Mouse (Mus musculus) midbrain, embryonic 11.5 days (tissue): ENCODE data around the gene Hnrnpab. TPM values are rescaled to one million over a fixed set of nuclear protein-coding genes. Genes with fewer than 3 reads are reported as not detected.

Experiments used
- ATAC-seq: fragments of 200-750 bp; cut with Nextera tagmentation; 2 replicates; pipeline ENCODE4 v1.8.0; 2017; ENCODE audit warnings: moderate TSS enrichment, moderate library complexity; ENCODE audit not compliant: low FRiP score
- DNase-seq: peaks from one replicate; pipeline ENCODE4 v3.0.0; 2015; ENCODE audit warnings: low spot score; ENCODE audit errors: missing footprints
- H3K27ac ChIP-seq: fragments of 300-500 bp; sonication (generic); 2 replicates; pipeline ENCODE4 v1.5.1; 2014; ENCODE audit warnings: low read depth, low read length
- H3K27me3 ChIP-seq: fragments of 300-500 bp; sonication (generic); 2 replicates; pipeline ENCODE4 v1.6.1; 2014; ENCODE audit warnings: mild to moderate bottlenecking, low read length, moderate library complexity, mixed read lengths; ENCODE audit not compliant: control insufficient read depth, insufficient read depth
- H3K36me3 ChIP-seq: fragments of 300-500 bp; sonication (generic); 2 replicates; pipeline ENCODE4 v1.6.1; 2014; ENCODE audit warnings: mild to moderate bottlenecking, low read length, moderate library complexity, mixed read lengths; ENCODE audit not compliant: control insufficient read depth, insufficient read depth
- H3K4me1 ChIP-seq: fragments of 300-500 bp; sonication (generic); 2 replicates; pipeline ENCODE4 v1.6.1; 2014; ENCODE audit warnings: low read length; ENCODE audit not compliant: control insufficient read depth, insufficient read depth
- H3K4me2 ChIP-seq: fragments of 300-500 bp; sonication (generic); 2 replicates; pipeline ENCODE4 v1.6.1; 2014; ENCODE audit warnings: mild to moderate bottlenecking, moderate library complexity
- H3K4me3 ChIP-seq: fragments of 300-500 bp; sonication (generic); 2 replicates; pipeline ENCODE4 v1.5.1; 2014; ENCODE audit warnings: low read depth, low read length
- H3K9ac ChIP-seq: fragments of 300-500 bp; sonication (generic); 2 replicates; pipeline ENCODE4 v1.6.1; 2014; ENCODE audit warnings: low read length
- H3K9me3 ChIP-seq: fragments of 300-500 bp; sonication (generic); 2 replicates; pipeline ENCODE4 v1.6.1; 2016; ENCODE audit warnings: low read length; ENCODE audit not compliant: control insufficient read depth
- WGBS: fragments of 180-500 bp; shearing (Covaris S2); extraction: QIAGEN DNeasy Blood & Tissue Kit; methylation state at CpG from one replicate; pipeline ENCODE4 v1.1.7; 2014; 5-methylcytosine and 5-hydroxymethylcytosine counted together
- polyA plus RNA-seq: library from polyadenylated mRNA; unstranded; fragments of >200 nt; fragmentation: Nextera tagmentation; extraction: Ambion mirVana; gene quantifications from 2 replicates; pipeline ENCODE4 v1.2.1, GENCODE M21; 2014

The Hnrnpab gene
- polyA plus RNA-seq, 1 experiment from 2014 or later: 844 TPM

DNA sequence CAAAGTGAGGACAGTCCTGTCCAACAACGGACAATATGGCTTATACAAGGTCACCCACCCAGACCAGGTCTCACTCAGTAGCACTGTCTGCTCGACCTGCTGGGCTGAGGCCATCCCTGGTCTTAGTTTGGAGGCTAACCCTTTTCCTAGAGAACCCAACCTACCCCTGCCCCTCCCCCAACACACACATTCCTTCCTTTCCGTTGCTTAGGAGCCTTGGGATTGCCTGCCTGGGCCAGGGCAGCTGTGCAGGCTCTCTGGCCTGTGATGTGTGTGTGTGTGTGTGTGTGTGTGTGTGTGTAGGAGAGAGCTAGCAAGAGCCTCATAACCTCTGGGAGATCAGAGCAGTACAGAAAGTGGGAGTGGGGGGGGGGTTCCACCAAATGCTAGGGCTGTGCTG, 41.9 kb upstream of the Hnrnpab start:
- peak overlapping the region; percentile 94 for H3K4me2 ChIP-seq
- peak overlapping the region; percentile 74 for H3K9ac ChIP-seq
- H3K36me3 ChIP-seq: no peaks in the 10 kb centered on the region
- ATAC-seq (peak; percentile 77), DNase-seq (peak; percentile 96)
- 12% methylated on average over 3 of the region's 3 CpGs for WGBS
- peaks cover 34% of the 10 kb centered on the region for H3K4me1 ChIP-seq
- H3K27me3 ChIP-seq: peaks cover 10% of the 10 kb centered on the region
- H3K4me3 ChIP-seq: no peak overlapping the region
- peak overlapping the region; percentile 35; the same call in 1 of the 2 replicates for H3K27ac ChIP-seq
- H3K9me3 ChIP-seq: no peaks in the 10 kb centered on the region

DNA sequence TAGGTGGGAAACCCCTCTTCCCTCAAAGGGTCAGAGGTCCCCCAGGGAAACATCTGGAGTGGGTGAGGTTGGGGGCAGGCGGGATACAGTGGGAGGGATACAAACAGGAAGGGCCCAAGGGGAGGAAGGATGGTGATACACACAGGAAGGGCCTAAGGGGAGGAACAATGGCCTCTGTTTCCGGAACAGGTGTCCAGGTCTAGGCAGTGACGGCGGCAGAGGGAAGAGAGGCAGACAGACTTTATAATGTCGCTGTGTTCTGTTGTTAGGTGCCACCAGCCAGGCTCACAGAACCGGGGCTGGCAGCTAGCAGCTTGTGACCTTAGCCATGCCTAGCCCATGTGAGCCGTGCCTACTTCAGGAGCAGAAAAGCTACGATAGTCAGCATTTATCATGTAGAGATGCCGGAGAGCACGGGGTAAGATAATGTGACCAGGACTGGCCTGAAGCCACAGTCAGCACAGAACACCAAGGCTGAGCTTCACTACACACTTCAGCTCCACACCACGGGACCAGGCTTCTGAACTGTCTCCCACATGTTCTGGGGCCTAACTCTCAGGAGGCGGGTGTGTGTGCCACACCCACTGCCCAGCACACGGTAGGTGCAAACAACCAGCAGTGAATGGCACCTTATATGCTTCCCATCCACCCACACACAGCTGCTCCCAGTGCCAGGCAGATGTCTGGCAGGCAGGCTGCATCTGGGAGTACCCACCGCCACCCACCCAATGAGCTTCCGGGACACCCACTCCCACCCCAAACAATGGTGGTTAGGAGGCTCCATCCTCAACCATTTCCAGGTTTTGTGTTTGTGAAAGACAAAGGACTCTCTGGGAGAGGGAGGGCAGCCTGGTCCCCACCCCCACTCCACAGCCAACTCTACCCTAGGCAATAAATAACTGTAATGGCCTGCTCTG, 40.4 kb upstream of the Hnrnpab start:
- ATAC-seq (no peak), DNase-seq (no peak)
- 85% methylated on average over 15 of the region's 15 CpGs for WGBS
- no peaks in the 10 kb centered on the region for H3K36me3 ChIP-seq
- H3K27me3 ChIP-seq: peaks cover 10% of the 10 kb centered on the region
- H3K9ac ChIP-seq: no peak overlapping the region
- H3K4me3 ChIP-seq: no peak overlapping the region
- H3K4me1 ChIP-seq: peaks cover 34% of the 10 kb centered on the region
- H3K4me2 ChIP-seq: no peak overlapping the region
- H3K27ac ChIP-seq: no peak overlapping the region
- H3K9me3 ChIP-seq: no peaks in the 10 kb centered on the region

DNA sequence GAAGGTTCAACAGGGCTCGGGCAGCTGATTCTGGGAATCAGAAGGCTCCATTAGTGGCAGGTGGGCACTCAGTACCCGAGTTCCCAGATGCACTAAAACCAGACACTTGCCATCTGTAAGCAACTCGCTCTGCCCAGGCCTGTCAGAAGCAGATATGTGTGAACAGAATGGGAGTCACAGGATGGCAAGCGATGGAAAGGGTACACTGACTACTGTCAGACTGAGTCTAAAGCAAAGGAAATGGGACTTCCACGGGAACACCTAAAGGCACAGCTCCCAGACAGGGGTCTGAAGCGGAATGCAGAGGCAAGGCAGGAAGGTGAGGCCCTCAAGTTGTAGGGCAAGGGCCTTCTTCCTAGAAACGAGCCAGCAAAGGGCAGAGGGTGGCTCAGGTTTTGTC, 39.6 kb upstream of the Hnrnpab start:
- no peak for DNase-seq
- ATAC-seq: no peak
- Histone ChIP-seq H3K36me3 (no peaks in the 10 kb centered on the region), H3K4me3 (no peak overlapping the region), H3K4me1 (peaks cover 34% of the 10 kb centered on the region), H3K4me2 (no peak overlapping the region), H3K27me3 (peaks cover 10% of the 10 kb centered on the region), H3K27ac (no peak overlapping the region), H3K9ac (no peak overlapping the region), H3K9me3 (no peaks in the 10 kb centered on the region)
- WGBS: 87% methylated on average over 7 of the region's 7 CpGs

DNA sequence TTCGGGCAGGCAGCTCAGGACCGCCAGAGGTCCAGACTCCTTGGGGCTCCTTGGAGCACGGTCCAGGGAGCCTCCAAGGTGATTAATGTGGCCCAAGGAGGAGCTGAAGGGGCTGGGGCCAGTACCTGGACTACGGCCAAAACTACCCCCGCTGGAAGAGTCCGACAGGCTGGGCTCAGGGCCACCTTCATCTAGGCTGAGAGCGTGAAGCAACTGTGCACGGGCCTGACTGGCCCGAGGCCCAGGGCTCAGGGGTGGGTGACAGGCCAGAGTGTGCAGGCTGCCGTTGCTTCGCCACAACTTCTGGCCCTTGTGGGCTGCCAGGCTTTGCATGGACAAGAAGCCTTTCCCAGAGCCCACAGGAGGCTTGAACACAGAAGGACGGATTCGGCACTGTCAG, 38.6 kb upstream of the Hnrnpab start:
- Histone ChIP-seq H3K9ac (no peak overlapping the region), H3K9me3 (no peaks in the 10 kb centered on the region), H3K4me2 (no peak overlapping the region), H3K27me3 (peaks cover 6% of the 10 kb centered on the region), H3K4me3 (no peak overlapping the region), H3K4me1 (peaks cover 28% of the 10 kb centered on the region), H3K27ac (no peak overlapping the region), H3K36me3 (no peaks in the 10 kb centered on the region)
- WGBS: 94% methylated on average over 13 of the region's 13 CpGs
- ATAC-seq (no peak), DNase-seq (no peak)

DNA sequence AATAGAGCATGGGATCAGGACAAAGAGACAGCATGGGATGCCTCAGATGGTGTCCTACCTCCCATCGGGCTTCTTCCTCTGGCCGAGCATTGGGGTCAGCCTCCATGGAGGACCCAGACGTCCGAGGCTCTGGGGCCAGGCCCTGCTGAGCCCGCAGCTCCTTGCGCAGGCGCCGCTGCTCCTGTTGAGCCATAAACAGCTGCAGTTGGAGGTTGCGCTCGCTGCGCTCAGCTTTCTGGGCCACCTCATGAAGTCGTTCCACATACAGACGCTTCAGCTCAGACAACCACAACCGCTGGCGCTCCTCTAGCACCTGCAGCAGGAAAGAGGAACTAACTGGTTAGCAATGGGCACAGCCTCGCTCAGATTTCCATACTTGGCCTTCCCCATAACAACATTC, 37.6 kb upstream of the Hnrnpab start:
- ATAC-seq: no peak
- H3K4me1 ChIP-seq: peaks cover 17% of the 10 kb centered on the region
- no peaks in the 10 kb centered on the region for H3K36me3 ChIP-seq
- no peak overlapping the region for H3K4me2 ChIP-seq
- 69% methylated on average over 16 of the region's 16 CpGs for WGBS
- no peaks in the 10 kb centered on the region for H3K9me3 ChIP-seq
- no peaks in the 10 kb centered on the region for H3K27me3 ChIP-seq
- H3K9ac ChIP-seq: no peak overlapping the region
- no peak overlapping the region for H3K4me3 ChIP-seq
- no peak overlapping the region for H3K27ac ChIP-seq
- no peak for DNase-seq

DNA sequence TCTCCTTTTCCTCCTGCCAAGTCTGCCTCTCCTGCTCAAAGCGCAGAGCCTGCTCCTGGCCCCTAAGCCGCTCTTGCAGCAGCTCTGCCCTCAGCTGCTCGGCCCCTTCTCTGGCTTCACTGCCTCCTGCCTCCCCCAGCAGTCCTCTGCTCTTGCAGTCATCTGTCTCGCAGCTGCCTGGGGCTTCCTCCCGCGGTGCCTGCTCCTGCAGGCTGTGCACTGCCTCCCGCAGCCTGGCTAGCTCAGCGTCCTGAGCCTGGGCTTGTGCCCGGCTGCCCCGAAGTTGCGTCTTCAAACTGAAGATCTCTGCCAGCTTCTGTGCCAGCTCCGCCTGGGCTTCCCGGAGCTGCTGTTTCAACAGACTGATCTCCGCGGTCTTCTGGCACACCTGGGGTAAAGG, 37.1 kb upstream of the Hnrnpab start:
- Histone ChIP-seq H3K4me3 (no peak overlapping the region), H3K27me3 (no peaks in the 10 kb centered on the region), H3K9me3 (no peaks in the 10 kb centered on the region), H3K4me2 (no peak overlapping the region), H3K4me1 (peaks cover 12% of the 10 kb centered on the region), H3K27ac (no peak overlapping the region), H3K9ac (no peak overlapping the region), H3K36me3 (no peaks in the 10 kb centered on the region)
- DNase-seq (no peak), ATAC-seq (no peak)
- WGBS: 60% methylated on average over 15 of the region's 15 CpGs

DNA sequence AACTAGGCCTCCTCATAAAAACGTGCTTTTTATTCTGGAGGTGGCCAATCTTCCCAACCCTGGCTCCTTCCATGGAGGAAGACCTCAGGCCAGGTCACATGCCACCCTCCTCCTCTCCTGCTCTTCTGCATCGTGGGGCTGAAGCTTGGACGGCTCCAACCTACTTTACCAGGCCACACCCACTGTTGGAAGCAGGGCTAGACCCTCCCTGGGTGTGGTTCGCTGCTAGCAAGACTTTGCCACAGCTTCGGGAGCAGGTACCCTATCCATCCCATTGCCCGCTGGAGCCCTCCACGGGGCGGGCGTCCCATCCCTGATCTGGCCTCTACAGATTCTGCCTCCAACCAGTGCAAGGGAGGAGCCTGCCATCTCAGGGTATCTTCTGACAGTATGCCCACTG, 36.6 kb upstream of the Hnrnpab start:
- ATAC-seq: no peak

DNA sequence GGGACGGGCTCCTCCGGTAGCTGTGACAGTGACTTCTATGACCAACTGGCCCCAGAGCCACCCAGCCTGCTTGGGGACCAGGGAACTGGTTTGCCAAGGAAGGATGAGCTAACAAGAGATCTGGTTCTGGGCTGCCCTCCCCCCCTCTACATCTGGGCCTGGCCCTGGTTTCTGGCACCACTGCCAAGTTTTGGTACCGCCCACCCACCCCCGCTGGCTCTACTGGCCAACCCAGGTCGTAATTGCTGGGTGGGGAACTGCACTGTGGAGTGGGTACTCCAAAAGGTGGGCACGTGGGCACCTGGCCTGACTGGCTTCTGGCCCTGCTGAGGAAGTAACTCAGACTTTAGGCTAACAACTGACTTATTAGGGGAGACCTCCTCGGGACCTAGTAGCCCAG, 34.1 kb upstream of the Hnrnpab start:
- 83% methylated on average over 7 of the region's 7 CpGs for WGBS
- no peaks in the 10 kb centered on the region for H3K36me3 ChIP-seq
- no peak for ATAC-seq
- no peak overlapping the region for H3K4me3 ChIP-seq
- H3K27ac ChIP-seq: no peak overlapping the region
- no peak overlapping the region for H3K4me2 ChIP-seq
- H3K4me1 ChIP-seq: peaks cover 10% of the 10 kb centered on the region; the same call in 1 of the 2 replicates
- DNase-seq: no peak
- no peaks in the 10 kb centered on the region for H3K27me3 ChIP-seq
- no peak overlapping the region for H3K9ac ChIP-seq
- H3K9me3 ChIP-seq: no peaks in the 10 kb centered on the region

More for the DNA sequence above, 36.6 kb upstream of the Hnrnpab start:
- H3K4me3 ChIP-seq: no peak overlapping the region
- H3K4me2 ChIP-seq: no peak overlapping the region
- no peak overlapping the region for H3K27ac ChIP-seq
- no peak for DNase-seq
- no peaks in the 10 kb centered on the region for H3K36me3 ChIP-seq
- peaks cover 8% of the 10 kb centered on the region for H3K4me1 ChIP-seq
- no peak overlapping the region; the same call in 1 of the 2 replicates for H3K9ac ChIP-seq
- H3K27me3 ChIP-seq: no peaks in the 10 kb centered on the region
- no peaks in the 10 kb centered on the region for H3K9me3 ChIP-seq
- WGBS: 85% methylated on average over 9 of the region's 9 CpGs

DNA sequence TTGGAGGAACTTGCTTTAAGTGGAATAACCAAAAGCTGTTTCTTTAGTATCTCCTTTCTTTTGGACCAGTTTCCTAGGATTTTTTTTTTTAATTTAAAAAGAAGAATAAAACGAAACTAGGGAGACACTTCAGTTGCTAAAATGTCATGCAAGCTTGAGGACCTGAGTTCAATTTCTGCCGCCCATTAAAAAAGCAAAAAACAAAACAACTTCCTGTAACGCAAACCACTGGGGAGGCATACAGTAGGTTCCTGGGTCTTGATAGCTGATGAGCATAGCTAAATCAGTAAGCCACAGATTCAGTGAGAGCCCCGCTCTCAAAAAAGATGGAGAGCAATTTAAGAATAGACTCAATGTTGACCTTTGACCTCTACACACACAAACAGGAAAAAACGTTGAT, 31.9 kb upstream of the Hnrnpab start:
- Histone ChIP-seq H3K9ac (no peak overlapping the region), H3K36me3 (no peaks in the 10 kb centered on the region), H3K4me1 (peaks cover 11% of the 10 kb centered on the region; the same call in 1 of the 2 replicates), H3K9me3 (no peaks in the 10 kb centered on the region), H3K27ac (no peak overlapping the region), H3K4me2 (no peak overlapping the region), H3K4me3 (no peak overlapping the region), H3K27me3 (no peaks in the 10 kb centered on the region)
- ATAC-seq (no peak), DNase-seq (no peak)
- 74% methylated on average over 5 of the region's 5 CpGs for WGBS
